Mouse (Mus musculus) MEL (cell line): ENCODE data around the gene Ncam2. TPM values are rescaled to one million over a fixed set of nuclear protein-coding genes. Genes with fewer than 3 reads are reported as not detected.

Source experiments
- DNase-seq: peaks from one replicate; pipeline ENCODE4 v3.0.0; 2011; ENCODE audit warnings: low read depth, low spot score
- H3K27ac ChIP-seq: 2 replicates; pipeline ENCODE4 v1.5.1; 2012; ENCODE audit warnings: low read depth, mild to moderate bottlenecking, control low read depth, low read length, moderate library complexity; ENCODE audit not compliant: control insufficient read depth
- H3K27me3 ChIP-seq, 2 experiments: fragments of 150-350 bp in 1 of 2; sonication (generic) in 1 of 2; 2 replicates each; pipeline ENCODE4 v1.6.1; 2012; ENCODE audit warnings: low read length in 2 of 2, mild to moderate bottlenecking in 2 of 2, improper control_type of control experiment in 1 of 2, moderate library complexity in 1 of 2; ENCODE audit not compliant: insufficient read depth in 2 of 2, control insufficient read depth in 1 of 2
- H3K36me3 ChIP-seq, 2 experiments: 2 replicates each; pipeline ENCODE4 v1.6.1; 2012 to 2014; ENCODE audit warnings: low read length in 2 of 2, improper control_type of control experiment in 1 of 2, inconsistent platforms in 1 of 2, mild to moderate bottlenecking in 1 of 2; ENCODE audit not compliant: insufficient read depth in 2 of 2, control insufficient read depth in 1 of 2
- H3K4me1 ChIP-seq, 2 experiments: fragments of 150-350 bp in 1 of 2; sonication (generic) in 1 of 2; 2 replicates each; pipeline ENCODE4 v1.6.1; 2012; ENCODE audit warnings: low read length in 2 of 2, improper control_type of control experiment in 1 of 2, mild to moderate bottlenecking in 1 of 2; ENCODE audit not compliant: insufficient read depth in 2 of 2, control insufficient read depth in 1 of 2
- H3K4me3 ChIP-seq, 2 experiments: fragments of 150-350 bp in 1 of 2; sonication (generic) in 1 of 2; 2 replicates each; pipeline ENCODE4 v1.5.1; 2012; ENCODE audit warnings: low read depth in 2 of 2, low read length in 2 of 2, mild to moderate bottlenecking in 2 of 2, moderate library complexity in 2 of 2, control low read depth in 1 of 2, improper control_type of control experiment in 1 of 2; ENCODE audit not compliant: control insufficient read depth in 1 of 2, insufficient read depth in 1 of 2
- H3K79me2 ChIP-seq: 2 replicates; pipeline ENCODE4 v1.6.1; 2012; ENCODE audit warnings: mild to moderate bottlenecking, low read length, moderate library complexity; ENCODE audit not compliant: control insufficient read depth, poor library complexity, insufficient read depth
- H3K9ac ChIP-seq: 2 replicates; pipeline ENCODE4 v1.6.1; 2012; ENCODE audit warnings: low read depth, mild to moderate bottlenecking, control low read depth, low read length, moderate library complexity; ENCODE audit not compliant: control insufficient read depth, poor library complexity, severe bottlenecking
- H3K9me3 ChIP-seq: fragments of 150-350 bp; sonication (generic); replicated peaks from 2 replicates; pipeline ENCODE4 v1.6.1; 2012; ENCODE audit warnings: mild to moderate bottlenecking, low read length, improper control_type of control experiment, moderate library complexity; ENCODE audit not compliant: insufficient read depth
- CHD1 ChIP-seq: IDR thresholded peaks from 2 replicates; pipeline ENCODE4 v1.6.1; 2012; ENCODE audit warnings: low read depth, mild to moderate bottlenecking, inconsistent platforms, low read length, improper control_type of control experiment
- CTCF ChIP-seq, 3 experiments: IDR thresholded peaks in 2 of 3; conservative IDR thresholded peaks in 1 of 3; 2 replicates each; pipeline ENCODE4 v1.5.1; 2011 to 2012; ENCODE audit warnings: low read length in 3 of 3, low read depth in 2 of 3, mild to moderate bottlenecking in 2 of 3, improper control_type of control experiment in 1 of 3, inconsistent platforms in 1 of 3, mixed read lengths in 1 of 3, moderate library complexity in 1 of 3; ENCODE audit not compliant: control insufficient read depth in 1 of 3, insufficient read depth in 1 of 3, poor library complexity in 1 of 3, severe bottlenecking in 1 of 3
- GABPA ChIP-seq: IDR thresholded peaks from 2 replicates; pipeline ENCODE4 v1.6.1; 2012; ENCODE audit warnings: low read depth, mild to moderate bottlenecking, inconsistent platforms, low read length, improper control_type of control experiment, moderate library complexity
- JUND ChIP-seq: IDR thresholded peaks from 2 replicates; pipeline ENCODE4 v1.6.1; 2011; ENCODE audit warnings: low read depth, mild to moderate bottlenecking, improper control_type of control experiment, low read length
- MYC ChIP-seq: IDR thresholded peaks from 2 replicates; pipeline ENCODE4 v1.6.1; 2011; ENCODE audit warnings: low read depth, mild to moderate bottlenecking, low read length, improper control_type of control experiment, moderate library complexity
- POLR2AphosphoS2 ChIP-seq: IDR thresholded peaks from 2 replicates; pipeline ENCODE4 v1.6.1; 2011; ENCODE audit warnings: low read length, improper control_type of control experiment
- USF1 ChIP-seq: IDR thresholded peaks from 2 replicates; pipeline ENCODE4 v1.6.1; 2014; ENCODE audit warnings: low read depth, mild to moderate bottlenecking, inconsistent platforms, low read length, improper control_type of control experiment, moderate library complexity
- ZMIZ1 ChIP-seq: IDR thresholded peaks from 2 replicates; pipeline ENCODE4 v1.6.1; 2012; ENCODE audit warnings: low read depth, mild to moderate bottlenecking, inconsistent platforms, low read length, improper control_type of control experiment, moderate library complexity
- polyA plus RNA-seq, 2 experiments: library from polyadenylated mRNA; stranded (reverse) in 1 of 2; unstranded in 1 of 2; fragments of >175 nt in 1 of 2; fragments of >200 nt in 1 of 2; gene quantifications; 2 replicates each; pipeline versions ENCODE4 v1.2.1 to v1.2.4; 2012; ENCODE audit warnings: low replicate concordance in 2 of 2, low read depth in 1 of 2; ENCODE audit not compliant: insufficient read length in 2 of 2, insufficient read depth in 1 of 2, missing spikeins in 1 of 2
- total RNA-seq: library from RNA; depleted of rRNA; stranded (reverse); fragments of 300-350 nt; gene quantifications from 2 replicates; pipeline ENCODE4 v1.2.3, GENCODE M21; 2012

The Ncam2 gene
- total and polyA plus RNA-seq, 3 experiments = not detected

DNA sequence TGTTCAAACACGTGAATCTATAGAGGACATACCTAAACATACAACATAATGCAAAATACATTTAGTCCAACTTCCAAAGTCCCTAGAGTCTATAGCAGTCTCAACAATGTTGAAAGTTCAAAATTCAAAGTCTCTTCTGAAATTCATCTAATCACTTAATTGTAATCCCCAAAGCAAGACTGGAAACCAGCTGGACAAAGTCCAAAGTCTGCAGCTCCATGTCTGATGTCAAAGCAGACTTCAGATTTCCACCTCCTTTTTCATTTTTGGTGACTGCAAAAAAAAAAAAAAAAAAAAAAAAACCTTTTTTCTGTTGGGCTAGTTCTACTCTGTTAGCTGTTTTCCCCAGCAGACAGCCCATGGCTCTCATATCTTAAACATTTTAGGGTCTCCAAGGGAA is 473.4 kb downstream of the Ncam2 start:
- H3K79me2 ChIP-seq = no peaks in the 10 kb centered on the region
- no peak for DNase-seq
- no peaks in the 10 kb centered on the region for H3K36me3 ChIP-seq
- H3K9ac ChIP-seq = no peak overlapping the region
- no peaks in the 10 kb centered on the region for H3K27me3 ChIP-seq
- no peaks in the 10 kb centered on the region for H3K4me1 ChIP-seq
- H3K4me3 ChIP-seq = no peak overlapping the region
- H3K9me3 ChIP-seq = no peaks in the 10 kb centered on the region
- TF ChIP-seq POLR2AphosphoS2 (no peak), CHD1 (no peak), CTCF (IDR thresholded peaks at IDR 0.05 in 2 of 3, conservative IDR thresholded peaks at IDR 0.05 in 1 of 3; ENCODE audit: control insufficient read depth in 1 of 3, insufficient read depth in 1 of 3, low read depth in 2 of 3, low read length in 3 of 3, poor library complexity in 1 of 3, severe bottlenecking in 1 of 3) (no peak), GABPA (no peak), JUND (no peak)
- H3K27ac ChIP-seq = no peak overlapping the region

DNA sequence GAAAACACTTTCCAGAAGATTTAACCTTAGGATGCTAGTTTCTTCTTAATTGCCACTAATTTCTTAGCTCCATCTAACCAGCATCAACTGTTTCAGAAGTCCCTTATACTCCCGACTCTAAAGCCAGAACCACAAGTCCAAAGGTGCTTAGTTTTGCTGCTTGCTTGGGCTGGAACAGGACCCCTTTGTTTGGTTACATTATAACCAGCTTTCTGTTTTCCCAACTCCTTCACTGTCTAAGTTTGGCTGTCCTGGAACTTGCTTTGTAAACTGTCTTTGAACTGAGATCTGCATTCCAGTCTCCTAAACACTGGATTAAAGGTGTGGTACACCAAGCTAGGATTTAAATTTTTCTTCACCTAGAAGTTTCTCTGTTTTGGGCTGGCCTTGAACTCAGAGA is 475.0 kb downstream of the Ncam2 start:
- H3K4me1 ChIP-seq = no peaks in the 10 kb centered on the region

More for the DNA sequence above, 475.0 kb downstream of the Ncam2 start:
- no peaks in the 10 kb centered on the region for H3K36me3 ChIP-seq
- no peak overlapping the region for H3K9ac ChIP-seq
- DNase-seq = no peak
- H3K27ac ChIP-seq = no peak overlapping the region
- no peak for TF ChIP-seq MYC
- no peak for TF ChIP-seq USF1
- TF ChIP-seq ZMIZ1 = no peak
- no peaks in the 10 kb centered on the region for H3K27me3 ChIP-seq
- no peaks in the 10 kb centered on the region for H3K9me3 ChIP-seq
- H3K4me3 ChIP-seq = no peak overlapping the region
- H3K79me2 ChIP-seq = no peaks in the 10 kb centered on the region
